Mouse (Mus musculus): Measurements from ENCODE around the gene Cfap77. TPM values are rescaled to one million over a fixed set of nuclear protein-coding genes. Genes with fewer than 3 reads are reported as not detected.

The Cfap77 gene
- 0.71 TPM in 1 of 4 replicates, not detected in the others for total RNA-seq (2023; ENCODE audit: inconsistent age)

GRCm38 (mm10) chr2:29054991-29055390 lies at the start of gene Cfap77:
Gene Cfap77, minus strand, starts transcription at chr2:29055066.

GRCm38 (mm10) chr2:29060135-29060597 lies 5.3 kb upstream of the Cfap77 start, which contains the start of gene Ttf1:
Gene Ttf1, plus strand, starts transcription at chr2:29060262.

GRCm38 (mm10) chr2:28916513-28916865 lies 138.4 kb downstream of the Cfap77 start, which contains the start of gene Barhl1:
Gene Barhl1, minus strand, starts transcription at chr2:28916668.

Other genes starting within 250 kb of the Cfap77 start
- gene Gtf3c4, start 214.7 kb downstream of the Cfap77 start, total RNA-seq (2023; ENCODE audit: inconsistent age): 14.3 to 16.2 TPM (median 14.6 TPM) in 4 replicates
- 15.7 to 21.0 TPM (median 18.4 TPM) in 4 replicates for gene Ddx31, start 214.7 kb downstream of the Cfap77 start, total RNA-seq (2023; ENCODE audit: inconsistent age)
- not detected in 4 replicates for gene Barhl1, start 138.4 kb downstream of the Cfap77 start, total RNA-seq (2023; ENCODE audit: inconsistent age)
- 32.2 to 34.8 TPM (median 33.1 TPM) in 4 replicates for gene Ttf1, start 5.2 kb upstream of the Cfap77 start, total RNA-seq (2023; ENCODE audit: inconsistent age)
- gene Setx, start 69.1 kb upstream of the Cfap77 start, total RNA-seq (2023; ENCODE audit: inconsistent age): 69.5 to 79.5 TPM (median 76.8 TPM) in 4 replicates
- 5.3 to 8.7 TPM (median 6.7 TPM) in 4 replicates for gene Ntng2, start 197.9 kb upstream of the Cfap77 start, total RNA-seq (2023; ENCODE audit: inconsistent age)